Mouse (Mus musculus): ENCODE measurements at regions not wholly inside any gene's neighbourhood (a gene's known extent, or its start where the extent isn't known, plus 50 kb on each side); places are given as distances from the start of the nearest gene placed in this dataset.
A peak's percentile ranks its signal among the peaks of the same experiment; 100 is the strongest.

- no peak for DNase-seq (ENCODE audit: low spot score)
Measured at GRCm38 (mm10) chr19:15052642-15053239, 454.9 kb upstream of the Tle4 start.

GRCm38 (mm10) chr19:15047896-15048295, 450.0 kb upstream of the Tle4 start:
- DNase-seq (ENCODE audit: low spot score): no peak

- DNase-seq (ENCODE audit: low spot score): no peak
Measured at GRCm38 (mm10) chr19:15047306-15047868, 449.5 kb upstream of the Tle4 start.

- DNase-seq (ENCODE audit: low spot score): peak; percentile 5
Measured at GRCm38 (mm10) chr19:15035554-15035953, 437.7 kb upstream of the Tle4 start.

GRCm38 (mm10) chr19:15033921-15034320, 436.1 kb upstream of the Tle4 start:
- DNase-seq (ENCODE audit: low spot score): no peak

- DNase-seq (ENCODE audit: low spot score): no peak
Measured at GRCm38 (mm10) chr19:15033396-15033795, 435.5 kb upstream of the Tle4 start.

- no peak for DNase-seq (ENCODE audit: low spot score)
Measured at GRCm38 (mm10) chr19:15032297-15032947, 434.6 kb upstream of the Tle4 start.

GRCm38 (mm10) chr19:15031483-15031882, 433.6 kb upstream of the Tle4 start:
- no peak for DNase-seq (ENCODE audit: low spot score)

GRCm38 (mm10) chr19:15003596-15003995, 405.7 kb upstream of the Tle4 start:
- DNase-seq (ENCODE audit: low spot score): no peak

GRCm38 (mm10) chr19:14993344-14993743, 395.5 kb upstream of the Tle4 start:
- DNase-seq (ENCODE audit: low spot score): no peak

- no peak for DNase-seq (ENCODE audit: low spot score)
Measured at GRCm38 (mm10) chr19:14970161-14970560, 372.3 kb upstream of the Tle4 start.

- DNase-seq (ENCODE audit: low spot score): no peak
Measured at GRCm38 (mm10) chr19:14968283-14968682, 370.4 kb upstream of the Tle4 start.

- DNase-seq (ENCODE audit: low spot score): no peak
Measured at GRCm38 (mm10) chr19:14957727-14958126, 359.9 kb upstream of the Tle4 start.

- no peak for DNase-seq (ENCODE audit: low spot score)
Measured at GRCm38 (mm10) chr19:14957154-14957553, 359.3 kb upstream of the Tle4 start.

GRCm38 (mm10) chr19:14956392-14956791, 358.5 kb upstream of the Tle4 start:
- no peak for DNase-seq (ENCODE audit: low spot score)

- no peak for DNase-seq (ENCODE audit: low spot score)
Measured at GRCm38 (mm10) chr19:14955969-14956368, 358.1 kb upstream of the Tle4 start.

GRCm38 (mm10) chr19:14940207-14940952, 342.5 kb upstream of the Tle4 start:
- DNase-seq (ENCODE audit: low spot score): no peak

GRCm38 (mm10) chr19:14922238-14922637, 324.4 kb upstream of the Tle4 start:
- no peak for DNase-seq (ENCODE audit: low spot score)

- no peak for DNase-seq (ENCODE audit: low spot score)
Measured at GRCm38 (mm10) chr19:14911056-14911850, 313.4 kb upstream of the Tle4 start.

GRCm38 (mm10) chr19:14894875-14895274, 297.0 kb upstream of the Tle4 start:
- DNase-seq (ENCODE audit: low spot score): no peak

GRCm38 (mm10) chr19:14892390-14892758, 294.5 kb upstream of the Tle4 start:
- DNase-seq (ENCODE audit: low spot score): no peak

Data from spleen, adult 12 weeks (tissue).